Mouse (Mus musculus) forebrain, embryonic 14.5 days (tissue): ENCODE data around the gene Pde9a. TPM values are rescaled to one million over a fixed set of nuclear protein-coding genes. Genes with fewer than 3 reads are reported as not detected.

Experiments used
- ATAC-seq: fragments of 200-750 bp; cut with Nextera tagmentation; 2 replicates; pipeline ENCODE4 v1.8.0; 2017; ENCODE audit warnings: mild to moderate bottlenecking, moderate library complexity
- DNase-seq: peaks from one replicate; pipeline ENCODE4 v3.0.0-alpha.2; 2015; ENCODE audit warnings: low spot score
- H3K27ac ChIP-seq: fragments of 300-500 bp; sonication (generic); 2 replicates; pipeline ENCODE4 v1.5.1; 2014; ENCODE audit warnings: low read depth, mild to moderate bottlenecking, control low read depth, low read length, moderate library complexity
- H3K27me3 ChIP-seq: fragments of 300-500 bp; sonication (generic); replicated peaks from 2 replicates; pipeline ENCODE4 v1.6.1; 2014; ENCODE audit warnings: low read length, control low read depth, mixed read lengths; ENCODE audit not compliant: control insufficient read depth, insufficient read depth
- H3K36me3 ChIP-seq: fragments of 300-500 bp; sonication (generic); 2 replicates; pipeline ENCODE4 v1.6.1; 2014; ENCODE audit warnings: low read length, control low read depth; ENCODE audit not compliant: control insufficient read depth, insufficient read depth
- H3K4me1 ChIP-seq: fragments of 300-500 bp; sonication (generic); 2 replicates; pipeline ENCODE4 v1.6.1; 2014; ENCODE audit warnings: antibody characterized with exemption, low read length, control low read depth; ENCODE audit not compliant: control insufficient read depth, insufficient read depth
- H3K4me2 ChIP-seq: fragments of 300-500 bp; sonication (generic); 2 replicates; pipeline ENCODE4 v1.6.1; 2014; ENCODE audit warnings: mild to moderate bottlenecking, control low read depth, low read length
- H3K4me3 ChIP-seq: fragments of 300-500 bp; sonication (generic); 2 replicates; pipeline ENCODE4 v1.5.1; 2014; ENCODE audit warnings: low read depth, low read length, control low read depth
- H3K9ac ChIP-seq: fragments of 300-500 bp; sonication (generic); 2 replicates; pipeline ENCODE4 v1.6.1; 2014; ENCODE audit warnings: mild to moderate bottlenecking, low read length, control low read depth, moderate library complexity
- H3K9me3 ChIP-seq: fragments of 300-500 bp; sonication (generic); replicated peaks from 2 replicates; pipeline ENCODE4 v1.6.1; 2016; ENCODE audit warnings: low read length, control low read depth, mixed read lengths; ENCODE audit not compliant: control insufficient read depth
- WGBS: fragments of 180-500 bp; shearing (Covaris S2); extraction: QIAGEN DNeasy Blood & Tissue Kit; methylation state at CpG from one replicate; pipeline ENCODE4 v1.1.7; 2014; 5-methylcytosine and 5-hydroxymethylcytosine counted together
- polyA plus RNA-seq: library from polyadenylated mRNA; unstranded; fragments of >200 nt; fragmentation: Nextera tagmentation; extraction: Ambion mirVana; gene quantifications from 2 replicates; pipeline ENCODE4 v1.2.1, GENCODE M21; 2014

Pde9a gene
- polyA plus RNA-seq, 1 experiment from 2014 or later = 68.5 TPM

DNA sequence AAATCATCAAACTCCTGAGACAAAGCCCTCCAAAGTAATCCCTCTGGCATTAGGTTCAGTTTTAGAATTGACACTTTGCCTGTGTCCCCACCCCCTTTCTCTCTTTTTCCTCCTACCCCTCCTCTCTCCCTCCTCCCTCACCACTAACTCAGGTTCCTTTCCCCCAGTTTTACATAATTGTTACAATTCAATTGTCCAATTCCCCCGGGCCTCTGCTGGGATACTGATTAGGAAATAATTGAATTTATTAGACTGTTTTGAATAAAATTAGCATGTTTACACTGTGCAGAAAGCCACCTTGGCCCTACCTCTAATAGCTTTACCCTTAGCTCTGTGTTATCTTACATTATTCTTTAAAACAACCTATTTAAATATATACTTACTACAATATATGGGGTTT is 128.7 kb downstream of the Pde9a start:
- 54% methylated on average over 1 of the region's 1 CpGs for WGBS

DNA sequence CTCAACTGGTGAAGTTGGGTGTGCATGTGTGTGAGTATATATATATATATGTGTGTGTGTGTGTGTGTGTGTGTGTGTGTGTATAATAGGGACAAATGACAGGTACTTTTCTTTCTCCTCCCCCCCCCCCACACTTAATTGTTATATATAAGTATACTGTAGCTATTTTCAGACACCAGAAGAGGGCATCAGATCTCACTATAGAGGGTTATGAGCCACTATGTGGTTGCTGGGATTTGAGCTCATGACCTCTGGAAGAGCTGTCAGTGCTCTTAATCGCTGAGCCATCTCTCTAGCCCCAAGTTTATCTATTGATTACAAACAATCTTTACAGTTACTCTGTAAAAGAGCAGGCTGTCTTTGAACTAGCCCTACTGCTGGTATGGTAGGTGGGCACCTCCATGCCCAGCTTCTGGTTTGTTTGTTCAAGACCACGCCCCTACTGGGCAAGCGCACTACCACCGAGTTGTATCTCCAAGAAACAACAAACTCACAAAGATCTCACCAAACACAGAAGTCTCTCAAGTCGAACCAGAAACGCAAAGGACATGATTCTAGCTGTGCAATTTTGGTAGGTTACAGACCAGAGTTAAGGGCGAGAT is 133.4 kb downstream of the Pde9a start:
- Histone ChIP-seq H3K9me3 (no peaks in the 10 kb centered on the region), H3K4me1 (peaks cover 7% of the 10 kb centered on the region; the same call in 1 of the 2 replicates), H3K9ac (no peak overlapping the region; the same call in 1 of the 2 replicates), H3K4me3 (peak overlapping the region; percentile 69), H3K27me3 (no peaks in the 10 kb centered on the region), H3K36me3 (peaks cover 6% of the 10 kb centered on the region), H3K27ac (no peak overlapping the region), H3K4me2 (peak overlapping the region; percentile 80)
- DNase-seq (no peak), ATAC-seq (peak; percentile 69)
- WGBS = 4% methylated on average over 7 of the region's 7 CpGs

More for the DNA sequence above, 128.7 kb downstream of the Pde9a start:
- DNase-seq (no peak), ATAC-seq (no peak)
- Histone ChIP-seq H3K4me3 (no peak overlapping the region), H3K27ac (no peak overlapping the region), H3K9ac (no peak overlapping the region), H3K9me3 (no peaks in the 10 kb centered on the region), H3K4me2 (no peak overlapping the region), H3K36me3 (peaks cover 4% of the 10 kb centered on the region), H3K4me1 (peaks cover 5% of the 10 kb centered on the region; the same call in 1 of the 2 replicates), H3K27me3 (no peaks in the 10 kb centered on the region)

DNA sequence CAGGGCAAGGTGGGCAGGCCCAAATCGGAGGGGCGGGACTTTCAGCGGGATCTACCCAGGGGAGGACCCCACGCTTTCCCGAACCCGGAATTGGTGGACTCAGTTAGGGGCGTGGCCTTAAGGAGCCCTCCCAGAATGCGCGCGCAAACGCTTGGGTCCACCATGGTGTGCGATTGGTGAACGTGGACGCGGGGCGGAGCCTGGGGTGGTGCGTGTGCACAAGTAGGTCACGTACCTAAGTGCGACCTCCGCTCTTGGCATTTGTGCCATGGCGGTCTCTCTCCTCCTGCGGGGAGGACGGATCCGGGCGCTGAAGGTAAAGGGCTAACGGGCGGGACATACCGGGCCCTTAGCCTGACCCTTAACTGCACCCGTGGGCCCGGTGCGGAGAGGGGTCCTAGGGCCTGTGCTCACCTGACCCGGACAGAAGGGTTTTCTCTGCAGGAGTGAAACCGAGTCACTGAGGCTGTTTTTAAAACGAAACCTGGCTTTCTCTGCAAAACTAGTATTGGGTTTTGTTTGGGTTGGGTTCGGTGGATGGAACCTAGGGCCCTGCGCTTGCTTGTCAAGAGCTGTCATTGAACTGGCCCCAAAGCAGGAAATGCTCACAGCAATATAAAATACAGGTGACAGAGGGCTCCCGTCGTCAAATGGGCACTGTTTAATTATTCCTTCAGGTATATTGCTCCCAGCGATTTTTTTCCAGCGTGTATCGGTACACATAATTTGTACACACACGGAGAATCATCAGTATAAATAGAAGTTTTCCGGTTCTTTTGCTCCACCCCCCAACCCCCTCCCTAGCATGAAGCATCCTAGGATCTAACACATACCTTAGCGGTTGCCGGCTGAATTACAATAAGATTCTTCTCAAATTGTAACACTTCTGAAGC is 134.2 kb downstream of the Pde9a start, which contains the start of the genes Wdr4 and Ndufv3:
Gene Wdr4 (minus strand): TSS at position 35 of the 893 bp plus-strand sequence.
Gene Ndufv3 (plus strand): TSS at position 170 of the 893 bp plus-strand sequence.
- H3K27me3 ChIP-seq = no peaks in the 10 kb centered on the region
- under 1% methylated on average over 45 of the region's 45 CpGs for WGBS
- peak; percentile 100 for DNase-seq

DNA sequence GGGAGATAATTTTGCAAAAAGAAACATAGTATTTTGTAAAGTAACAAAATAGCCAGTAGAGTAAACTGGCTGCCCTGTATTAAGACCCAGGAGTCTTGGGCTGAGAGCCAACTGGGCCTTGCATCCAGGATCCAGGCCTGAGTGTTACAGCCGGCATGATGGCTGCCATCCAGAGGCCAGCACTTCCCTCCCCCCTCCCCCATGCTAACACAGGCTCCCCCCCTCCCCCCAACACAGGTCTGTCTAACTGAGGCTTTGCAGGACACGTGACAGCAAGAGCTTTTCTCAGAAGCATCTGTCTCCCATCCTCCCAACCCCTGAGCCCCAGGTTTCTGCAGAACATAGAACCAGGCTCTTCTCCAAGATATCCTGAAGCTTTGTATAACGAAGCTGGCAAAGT is 134.9 kb downstream of the Pde9a start:
- no peaks in the 10 kb centered on the region for H3K27me3 ChIP-seq
- ATAC-seq = 0 out of 2 replicates have a peak, but pooled peaks have one; percentile 7
- H3K27ac ChIP-seq = no peak overlapping the region; the same call in 1 of the 2 replicates
- peaks cover 6% of the 10 kb centered on the region for H3K36me3 ChIP-seq
- H3K4me2 ChIP-seq = peak overlapping the region; percentile 80
- H3K4me1 ChIP-seq = peaks cover 7% of the 10 kb centered on the region; the same call in 1 of the 2 replicates
- no peaks in the 10 kb centered on the region for H3K9me3 ChIP-seq
- H3K9ac ChIP-seq = peak overlapping the region; percentile 75
- peak overlapping the region; percentile 69 for H3K4me3 ChIP-seq
- WGBS = 10% methylated on average over 3 of the region's 3 CpGs
- peak; percentile 80 for DNase-seq

More for the DNA sequence above, 134.2 kb downstream of the Pde9a start, which contains the start of the genes Wdr4 and Ndufv3:
- H3K4me1 ChIP-seq = peaks cover 7% of the 10 kb centered on the region; the same call in 1 of the 2 replicates
- H3K27ac ChIP-seq = peak within 1 kb of the TSS; percentile 70
- H3K36me3 ChIP-seq = peaks cover 6% of the 10 kb centered on the region
- H3K4me2 ChIP-seq = peak within 1 kb of the TSS; percentile 80
- peak within 1 kb of the TSS; percentile 75 for H3K9ac ChIP-seq
- peak; percentile 98 for ATAC-seq
- peak within 1 kb of the TSS; percentile 69 for H3K4me3 ChIP-seq
- no peaks in the 10 kb centered on the region for H3K9me3 ChIP-seq

DNA sequence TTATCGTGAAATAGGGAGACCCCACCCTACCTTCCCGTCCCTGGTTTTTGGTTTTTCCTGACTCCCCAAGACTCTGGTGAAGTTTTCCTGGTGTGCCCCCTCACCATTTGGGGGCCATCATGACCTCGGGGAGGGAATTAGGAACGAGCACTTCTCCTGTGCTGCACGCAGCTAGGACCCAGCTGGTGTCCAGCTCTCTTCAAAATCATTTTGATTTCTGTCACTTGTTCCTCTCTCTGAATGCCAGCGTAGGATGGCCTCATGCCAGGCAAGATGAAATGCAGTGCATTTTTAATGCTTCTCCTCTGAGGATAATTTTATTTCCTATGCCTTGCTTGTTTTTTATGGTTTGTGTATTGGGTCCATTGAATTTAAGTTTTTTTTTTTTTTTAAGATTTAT is 135.9 kb downstream of the Pde9a start:
- Histone ChIP-seq H3K9me3 (no peaks in the 10 kb centered on the region), H3K4me1 (peaks cover 7% of the 10 kb centered on the region; the same call in 1 of the 2 replicates), H3K27ac (peak overlapping the region; percentile 50; the same call in 1 of the 2 replicates), H3K4me3 (no peak overlapping the region), H3K27me3 (no peaks in the 10 kb centered on the region), H3K9ac (no peak overlapping the region), H3K4me2 (peak overlapping the region; percentile 80; the same call in 1 of the 2 replicates), H3K36me3 (peaks cover 10% of the 10 kb centered on the region)
- DNase-seq = peak; percentile 30
- WGBS = 76% methylated on average over 6 of the region's 6 CpGs
- no peak for ATAC-seq

DNA sequence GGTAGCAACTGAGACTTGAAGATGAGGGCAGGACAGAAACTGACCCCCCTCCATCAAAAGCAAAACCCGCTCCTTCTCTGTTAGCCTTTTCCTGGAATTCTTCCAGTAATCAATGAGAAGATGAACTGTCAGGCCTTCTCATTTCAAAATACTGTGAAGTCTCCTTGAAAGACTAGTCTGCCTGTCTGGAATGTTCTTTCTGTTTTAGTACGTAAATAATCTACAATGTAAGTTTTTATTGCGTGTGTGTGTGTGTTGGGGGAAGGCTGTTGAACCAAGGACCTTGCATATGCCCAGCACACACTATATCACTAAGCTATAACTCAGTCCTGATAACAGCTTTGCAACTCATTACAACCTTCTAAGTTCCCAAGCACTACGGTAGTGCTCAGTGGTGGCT is 139.1 kb downstream of the Pde9a start:
- peaks cover 30% of the 10 kb centered on the region for H3K36me3 ChIP-seq
- no peaks in the 10 kb centered on the region for H3K9me3 ChIP-seq
- H3K27ac ChIP-seq = no peak overlapping the region
- H3K4me3 ChIP-seq = no peak overlapping the region
- WGBS = 95% methylated on average over 4 of the region's 4 CpGs
- H3K9ac ChIP-seq = no peak overlapping the region
- peaks cover 7% of the 10 kb centered on the region; the same call in 1 of the 2 replicates for H3K4me1 ChIP-seq
- no peaks in the 10 kb centered on the region for H3K27me3 ChIP-seq
- H3K4me2 ChIP-seq = no peak overlapping the region
- ATAC-seq (no peak), DNase-seq (no peak)

DNA sequence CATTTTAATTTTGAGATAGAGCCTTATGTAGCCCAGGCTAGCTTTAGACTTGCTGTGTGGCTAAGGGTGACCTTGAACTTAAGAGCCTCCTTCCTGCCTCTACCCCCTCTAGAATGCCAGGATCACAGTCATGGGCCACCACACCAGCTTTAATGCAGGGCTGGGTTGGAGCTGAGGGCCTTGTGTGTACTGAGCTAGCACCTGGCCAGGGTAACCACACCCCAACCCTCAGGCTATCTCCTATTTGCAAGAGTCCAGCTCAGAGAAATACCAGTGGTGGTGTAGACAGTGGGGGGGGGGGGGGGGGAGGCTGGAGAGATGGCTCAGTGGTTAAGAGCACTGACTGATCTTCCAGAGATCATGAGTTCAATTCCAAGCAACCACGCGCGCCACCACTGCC is 139.8 kb downstream of the Pde9a start:
- Histone ChIP-seq H3K4me2 (no peak overlapping the region), H3K27ac (no peak overlapping the region), H3K36me3 (peaks cover 35% of the 10 kb centered on the region), H3K4me3 (no peak overlapping the region), H3K4me1 (peaks cover 4% of the 10 kb centered on the region; the same call in 1 of the 2 replicates), H3K9me3 (no peaks in the 10 kb centered on the region), H3K27me3 (no peaks in the 10 kb centered on the region), H3K9ac (no peak overlapping the region)
- DNase-seq = no peak
- WGBS = 100% methylated on average over 3 of the region's 3 CpGs
- ATAC-seq = no peak
